Mouse (Mus musculus) heart, postnatal 0 days (tissue): ENCODE measurements around the gene Olfr666.

Experiments used
- CTCF ChIP-seq: IDR thresholded peaks from 2 replicates; pipeline ENCODE4 v1.5.1; 2016; ENCODE audit warnings: antibody characterized with exemption, control low read depth, low read depth
- EP300 ChIP-seq: IDR thresholded peaks from 2 replicates; pipeline ENCODE4 v1.6.1; 2016; ENCODE audit warnings: antibody characterized with exemption, low read depth

- TF ChIP-seq CTCF: no peak
- TF ChIP-seq EP300: no peak
Observed at GRCm38 (mm10) chr7:104861381-104861780, 34.4 kb downstream of the Olfr666 start.
